Mouse (Mus musculus) lung, embryonic 14.5 days (tissue): ENCODE results near the gene Grin3b. TPM values are rescaled to one million over a fixed set of nuclear protein-coding genes. Genes with fewer than 3 reads are reported as not detected.

ENCODE experiments used
- ATAC-seq: fragments of 200-750 bp; cut with Nextera tagmentation; 2 replicates; pipeline ENCODE4 v1.8.0; 2017; ENCODE audit warnings: mild to moderate bottlenecking, moderate TSS enrichment, moderate library complexity; ENCODE audit not compliant: insufficient read depth
- DNase-seq: peaks from one replicate; pipeline ENCODE4 v3.0.0-alpha.2; 2015
- H3K27ac ChIP-seq: fragments of 300-500 bp; sonication (generic); 2 replicates; pipeline ENCODE4 v1.5.1; 2014; ENCODE audit warnings: low read depth, mild to moderate bottlenecking, moderate library complexity
- H3K27me3 ChIP-seq: fragments of 300-500 bp; sonication (generic); 2 replicates; pipeline ENCODE4 v1.6.1; 2014; ENCODE audit warnings: low read length, control low read depth; ENCODE audit not compliant: insufficient read depth
- H3K36me3 ChIP-seq: fragments of 300-500 bp; sonication (generic); 2 replicates; pipeline ENCODE4 v1.6.1; 2014; ENCODE audit warnings: control low read depth; ENCODE audit not compliant: insufficient read depth
- H3K4me1 ChIP-seq: fragments of 300-500 bp; sonication (generic); 2 replicates; pipeline ENCODE4 v1.6.1; 2014; ENCODE audit warnings: antibody characterized with exemption, control low read depth; ENCODE audit not compliant: insufficient read depth
- H3K4me2 ChIP-seq: fragments of 300-500 bp; sonication (generic); 2 replicates; pipeline ENCODE4 v1.6.1; 2014; ENCODE audit warnings: mild to moderate bottlenecking
- H3K4me3 ChIP-seq: fragments of 300-500 bp; sonication (generic); 2 replicates; pipeline ENCODE4 v1.5.1; 2014; ENCODE audit warnings: low read depth, low read length
- H3K9ac ChIP-seq: fragments of 300-500 bp; sonication (generic); 2 replicates; pipeline ENCODE4 v1.6.1; 2014
- H3K9me3 ChIP-seq: fragments of 300-500 bp; sonication (generic); 2 replicates; pipeline ENCODE4 v1.6.1; 2016; ENCODE audit warnings: low read depth, low read length, control low read depth
- CTCF ChIP-seq: IDR thresholded peaks from 2 replicates; pipeline ENCODE4 v1.5.1; 2016; ENCODE audit warnings: antibody characterized with exemption, low read depth
- whole genome bisulfite sequencing: fragments of 180-500 bp; shearing (Covaris S2); extraction: QIAGEN DNeasy Blood & Tissue Kit; methylation state at CpG from one replicate; pipeline ENCODE4 v1.1.7; 2014; 5-methylcytosine and 5-hydroxymethylcytosine counted together
- polyA plus RNA-seq: library from polyadenylated mRNA; unstranded; fragments of >200 nt; fragmentation: Nextera tagmentation; extraction: Ambion mirVana; gene quantifications from 2 replicates; pipeline ENCODE4 v1.2.1, GENCODE M21; 2014

Gene Grin3b
- polyA plus RNA-seq, 1 experiment from 2014 or later: 0.41 TPM

DNA sequence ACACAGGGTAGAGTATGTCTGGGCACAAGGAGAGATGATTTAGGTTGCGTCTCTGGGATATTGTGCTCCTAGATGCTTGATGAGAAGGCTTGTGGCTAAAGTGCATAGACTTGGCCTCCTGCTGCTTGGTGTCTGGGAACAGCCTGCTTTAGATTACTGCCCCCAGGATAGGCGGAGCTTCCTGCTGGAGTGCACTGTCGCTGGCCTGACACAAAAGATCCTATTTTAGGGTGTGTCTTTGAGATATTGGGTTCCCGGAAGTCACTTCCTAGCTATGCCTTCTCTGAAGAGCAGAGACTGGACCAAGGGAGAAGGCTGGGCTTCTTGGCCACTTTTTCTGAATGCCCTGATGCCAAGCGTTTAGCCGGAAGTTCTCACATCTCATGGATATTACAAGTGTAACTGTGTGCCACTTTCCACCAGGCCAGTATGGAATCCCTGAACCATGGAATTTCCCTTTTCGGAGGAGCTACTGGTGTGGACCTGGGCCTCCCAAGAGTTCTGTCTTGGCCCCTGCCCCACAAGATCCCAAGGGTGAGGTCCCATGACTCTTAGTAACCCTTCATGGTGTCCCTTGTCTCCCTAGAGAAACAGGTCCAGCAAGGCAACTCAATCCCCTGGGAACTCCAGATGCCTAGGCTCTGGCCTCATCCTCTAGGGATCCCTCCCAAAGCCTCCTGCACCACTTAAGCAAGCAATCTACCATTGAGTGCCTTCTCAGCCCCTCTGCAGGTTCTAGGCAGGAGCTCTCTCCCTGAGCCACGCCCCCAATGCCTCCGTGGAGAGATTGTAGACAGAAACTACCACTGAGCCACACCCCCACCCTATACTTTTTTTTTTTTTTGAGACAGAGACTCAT is 33.1 kb downstream of the Grin3b start:
- no peak for TF ChIP-seq CTCF
- H3K27ac ChIP-seq: no peak overlapping the region
- DNase-seq (peak; percentile 24), ATAC-seq (no peak)
- peaks cover 10% of the 10 kb centered on the region; the same call in 1 of the 2 replicates for H3K27me3 ChIP-seq
- no peaks in the 10 kb centered on the region for H3K9me3 ChIP-seq
- H3K4me3 ChIP-seq: no peak overlapping the region
- 54% methylated on average over 9 of the region's 9 CpGs for WGBS
- no peak overlapping the region for H3K4me2 ChIP-seq
- no peaks in the 10 kb centered on the region for H3K36me3 ChIP-seq
- H3K4me1 ChIP-seq: no peaks in the 10 kb centered on the region
- no peak overlapping the region for H3K9ac ChIP-seq

DNA sequence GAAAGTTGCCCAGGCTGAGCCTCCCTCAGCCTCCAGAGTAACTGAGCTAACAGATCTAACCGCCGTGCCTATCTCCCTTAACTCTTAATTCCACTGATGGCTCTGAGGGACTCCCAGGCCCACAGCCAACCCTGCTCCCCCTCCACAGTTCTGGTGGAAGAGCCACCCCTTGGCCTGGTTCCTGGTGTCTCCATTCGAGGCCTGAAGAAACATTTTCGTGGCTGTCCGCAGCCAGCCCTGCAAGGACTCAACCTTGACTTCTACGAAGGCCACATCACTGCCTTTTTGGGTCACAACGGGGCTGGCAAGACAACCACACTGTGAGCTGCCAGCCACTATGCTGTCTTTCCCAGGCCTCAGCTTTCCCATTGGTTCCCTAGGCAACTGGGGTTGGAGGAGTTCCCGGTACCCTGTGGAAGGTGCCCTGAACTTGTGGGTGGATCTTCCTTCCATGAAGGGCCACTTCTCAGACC is 33.8 kb downstream of the Grin3b start:
- peaks cover 10% of the 10 kb centered on the region; the same call in 1 of the 2 replicates for H3K27me3 ChIP-seq
- H3K4me3 ChIP-seq: no peak overlapping the region
- TF ChIP-seq CTCF: no peak
- H3K9ac ChIP-seq: no peak overlapping the region
- DNase-seq (no peak), ATAC-seq (no peak)
- no peaks in the 10 kb centered on the region for H3K36me3 ChIP-seq
- H3K4me1 ChIP-seq: no peaks in the 10 kb centered on the region
- WGBS: 78% methylated on average over 8 of the region's 8 CpGs
- H3K4me2 ChIP-seq: no peak overlapping the region
- no peak overlapping the region for H3K27ac ChIP-seq
- H3K9me3 ChIP-seq: no peaks in the 10 kb centered on the region

DNA sequence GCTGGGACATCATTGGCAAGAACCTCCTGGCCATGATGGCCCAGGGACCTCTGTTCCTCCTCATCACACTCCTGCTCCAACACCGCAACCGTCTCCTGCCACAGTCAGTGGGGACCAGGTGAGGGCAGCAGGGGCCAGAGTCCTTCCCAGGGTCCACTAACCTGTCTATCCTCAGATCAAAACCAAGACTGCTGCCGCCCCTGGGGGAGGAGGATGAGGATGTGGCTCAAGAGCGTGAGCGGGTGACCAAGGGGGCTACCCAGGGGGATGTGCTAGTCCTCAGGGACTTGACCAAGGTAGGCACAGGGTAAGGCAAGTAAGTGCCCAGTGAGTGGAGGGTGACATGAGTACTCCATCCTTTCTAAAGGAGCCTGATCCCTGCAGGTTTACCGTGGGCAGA is 41.2 kb downstream of the Grin3b start:
- no peak overlapping the region for H3K27ac ChIP-seq
- DNase-seq: no peak
- no peak overlapping the region for H3K4me2 ChIP-seq
- no peak for ATAC-seq
- H3K36me3 ChIP-seq: 0 out of 2 replicates have a peak, but pooled peaks cover 7% of the 10 kb centered on the region
- TF ChIP-seq CTCF: no peak
- 88% methylated on average over 6 of the region's 6 CpGs for WGBS
- H3K27me3 ChIP-seq: peaks cover 34% of the 10 kb centered on the region
- H3K4me1 ChIP-seq: no peaks in the 10 kb centered on the region; the same call in none of the 2 replicates
- peaks cover 9% of the 10 kb centered on the region; the same call in 1 of the 2 replicates for H3K9me3 ChIP-seq
- H3K4me3 ChIP-seq: no peak overlapping the region
- no peak overlapping the region for H3K9ac ChIP-seq

DNA sequence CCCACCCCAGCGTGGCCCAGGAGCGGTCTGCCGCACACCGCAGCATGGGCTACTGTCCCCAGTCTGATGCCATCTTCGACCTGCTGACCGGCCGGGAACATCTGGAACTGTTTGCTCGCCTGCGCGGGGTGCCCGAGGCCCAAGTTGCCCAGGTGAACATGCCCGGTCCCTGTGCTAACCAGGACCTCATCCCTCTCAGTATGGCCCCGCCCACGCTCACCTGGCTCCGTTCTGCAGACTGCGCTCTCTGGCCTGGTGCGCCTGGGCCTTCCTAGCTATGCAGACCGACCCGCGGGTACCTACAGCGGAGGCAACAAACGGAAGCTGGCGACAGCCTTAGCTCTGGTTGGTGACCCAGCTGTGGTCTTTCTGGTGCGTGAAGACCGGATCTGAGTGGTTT is 43.1 kb downstream of the Grin3b start:
- H3K4me3 ChIP-seq: no peak overlapping the region
- 33% methylated on average over 25 of the region's 25 CpGs for WGBS
- H3K36me3 ChIP-seq: 0 out of 2 replicates have a peak, but pooled peaks cover 7% of the 10 kb centered on the region
- H3K9ac ChIP-seq: no peak overlapping the region
- peaks cover 34% of the 10 kb centered on the region for H3K27me3 ChIP-seq
- DNase-seq: no peak
- TF ChIP-seq CTCF: no peak
- H3K9me3 ChIP-seq: peaks cover 9% of the 10 kb centered on the region; the same call in 1 of the 2 replicates
- ATAC-seq: no peak
- no peak overlapping the region for H3K4me2 ChIP-seq
- H3K4me1 ChIP-seq: no peaks in the 10 kb centered on the region; the same call in none of the 2 replicates
- no peak overlapping the region for H3K27ac ChIP-seq

DNA sequence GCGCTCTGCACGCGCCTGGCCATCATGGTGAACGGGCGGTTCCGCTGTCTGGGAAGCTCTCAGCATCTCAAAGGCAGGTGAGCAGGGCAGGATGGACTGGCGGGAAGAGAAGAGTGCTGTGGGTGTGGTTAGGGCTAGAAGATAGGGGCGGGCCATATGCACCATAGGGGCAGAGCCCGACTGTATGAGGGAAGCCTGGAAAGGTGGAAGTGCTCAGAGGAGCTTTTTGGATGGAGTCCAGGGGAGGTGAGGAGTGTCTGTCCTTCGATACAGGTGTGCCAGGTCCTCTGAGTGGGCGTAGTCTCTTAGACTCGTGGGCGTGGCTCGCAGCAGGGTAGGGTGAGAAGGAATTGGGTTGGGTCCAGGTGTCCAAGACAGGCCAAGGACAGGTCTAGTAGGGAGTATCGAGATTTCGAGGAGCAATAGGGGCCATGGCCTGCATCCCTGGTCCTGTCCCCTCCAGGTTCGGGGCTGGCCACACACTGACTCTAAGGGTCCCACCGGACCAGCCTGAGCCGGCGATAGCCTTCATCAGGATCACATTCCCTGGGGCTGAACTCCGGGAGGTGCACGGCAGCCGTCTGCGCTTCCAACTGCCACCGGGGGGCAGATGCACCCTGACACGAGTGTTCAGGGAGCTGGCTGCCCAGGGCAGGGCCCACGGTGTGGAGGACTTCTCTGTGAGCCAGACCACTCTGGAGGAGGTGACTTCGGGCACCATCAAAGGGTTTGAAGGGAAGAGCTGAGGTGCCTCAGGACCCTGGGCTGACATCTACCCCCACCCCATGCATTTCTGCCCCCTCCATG is 44.2 kb downstream of the Grin3b start:
- no peak for ATAC-seq
- WGBS: 15% methylated on average over 28 of the region's 28 CpGs
- TF ChIP-seq CTCF: peak; percentile 48
- H3K36me3 ChIP-seq: 0 out of 2 replicates have a peak, but pooled peaks cover 7% of the 10 kb centered on the region
- peaks cover 34% of the 10 kb centered on the region for H3K27me3 ChIP-seq
- H3K4me2 ChIP-seq: 0 out of 2 replicates have a peak overlapping the region, but pooled peaks have one; percentile 3
- no peak overlapping the region for H3K27ac ChIP-seq
- DNase-seq: peak; percentile 37
- H3K4me3 ChIP-seq: peak overlapping the region; percentile 2; the same call in 1 of the 2 replicates
- peaks cover 9% of the 10 kb centered on the region; the same call in 1 of the 2 replicates for H3K9me3 ChIP-seq
- no peak overlapping the region; the same call in 1 of the 2 replicates for H3K9ac ChIP-seq
- H3K4me1 ChIP-seq: no peaks in the 10 kb centered on the region; the same call in none of the 2 replicates

DNA sequence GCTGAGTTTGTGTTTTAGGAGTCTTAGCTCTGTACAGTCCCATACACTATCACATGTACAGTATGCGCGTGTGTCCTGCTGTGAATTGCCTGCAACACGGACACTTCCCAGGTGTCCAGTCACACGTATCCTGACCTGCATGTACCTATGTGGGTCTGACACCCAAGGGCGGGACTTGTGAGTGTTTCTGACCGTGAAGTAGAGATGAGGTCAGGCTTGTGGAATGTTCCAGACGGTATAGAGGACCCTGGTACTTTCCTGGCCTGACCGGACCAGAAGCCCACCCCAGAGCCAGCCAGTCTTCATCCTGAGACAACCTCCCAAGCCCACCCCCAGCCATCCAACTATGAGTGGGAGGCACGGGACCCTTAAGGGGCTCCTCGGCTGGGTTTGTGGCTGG is 45.1 kb downstream of the Grin3b start:
- TF ChIP-seq CTCF: no peak
- peaks cover 4% of the 10 kb centered on the region; the same call in 1 of the 2 replicates for H3K9me3 ChIP-seq
- no peaks in the 10 kb centered on the region; the same call in none of the 2 replicates for H3K4me1 ChIP-seq
- H3K4me2 ChIP-seq: no peak overlapping the region
- no peak overlapping the region for H3K4me3 ChIP-seq
- DNase-seq (no peak), ATAC-seq (no peak)
- WGBS: 62% methylated on average over 10 of the region's 10 CpGs
- H3K9ac ChIP-seq: no peak overlapping the region
- 0 out of 2 replicates have a peak, but pooled peaks cover 3% of the 10 kb centered on the region for H3K36me3 ChIP-seq
- H3K27ac ChIP-seq: no peak overlapping the region
- peaks cover 34% of the 10 kb centered on the region for H3K27me3 ChIP-seq
